Mouse (Mus musculus) stomach, postnatal 0 days (tissue): Measurements from ENCODE around the gene Bbs2. TPM values are rescaled to one million over a fixed set of nuclear protein-coding genes. Genes with fewer than 3 reads are reported as not detected.

Experiments
- ATAC-seq: fragments of 200-750 bp; cut with Nextera tagmentation; 2 replicates; pipeline ENCODE4 v1.8.0; 2017; ENCODE audit not compliant: low FRiP score, low TSS enrichment
- DNase-seq: peaks from one replicate; pipeline ENCODE4 v3.0.0-alpha.2; 2016; ENCODE audit warnings: low spot score
- H3K27ac ChIP-seq: fragments of 300-500 bp; sonication (generic); replicated peaks from 2 replicates; pipeline ENCODE4 v1.5.1; 2014; ENCODE audit warnings: mild to moderate bottlenecking, control low read depth
- H3K27me3 ChIP-seq: fragments of 300-500 bp; sonication (generic); 2 replicates; pipeline ENCODE4 v1.6.1; 2014; ENCODE audit warnings: low read length; ENCODE audit not compliant: control insufficient read depth, insufficient read depth
- H3K36me3 ChIP-seq: fragments of 300-500 bp; sonication (generic); 2 replicates; pipeline ENCODE4 v1.6.1; 2014; ENCODE audit warnings: low read length, mixed read lengths; ENCODE audit not compliant: control insufficient read depth, insufficient read depth
- H3K4me1 ChIP-seq: fragments of 300-500 bp; sonication (generic); replicated peaks from 2 replicates; pipeline ENCODE4 v1.6.1; 2014; ENCODE audit warnings: antibody characterized with exemption; ENCODE audit not compliant: control insufficient read depth, insufficient read depth
- H3K4me2 ChIP-seq: fragments of 300-500 bp; sonication (generic); replicated peaks from 2 replicates; pipeline ENCODE4 v1.6.1; 2014; ENCODE audit warnings: low read depth, mild to moderate bottlenecking, control low read depth, moderate library complexity
- H3K4me3 ChIP-seq: fragments of 300-500 bp; sonication (generic); 2 replicates; pipeline ENCODE4 v1.5.1; 2014; ENCODE audit warnings: low read depth, low read length, control low read depth
- H3K9ac ChIP-seq: fragments of 300-500 bp; sonication (generic); 2 replicates; pipeline ENCODE4 v1.6.1; 2014; ENCODE audit warnings: mild to moderate bottlenecking, low read length, control low read depth, mixed read lengths
- H3K9me3 ChIP-seq: fragments of 300-500 bp; sonication (generic); 2 replicates; pipeline ENCODE4 v1.6.1; 2016; ENCODE audit warnings: low read length; ENCODE audit not compliant: control insufficient read depth
- CTCF ChIP-seq: IDR thresholded peaks from 2 replicates; pipeline ENCODE4 v1.5.1; 2016; ENCODE audit warnings: antibody characterized with exemption, low read depth, mild to moderate bottlenecking, moderate library complexity
- EP300 ChIP-seq: optimal IDR thresholded peaks from 2 replicates; pipeline ENCODE3; 2016; ENCODE audit warnings: antibody characterized with exemption
- WGBS: fragments of 180-500 bp; shearing (Covaris S2); extraction: QIAGEN DNeasy Blood & Tissue Kit; methylation state at CpG from one replicate; pipeline ENCODE4 v1.1.7; 2014; 5-methylcytosine and 5-hydroxymethylcytosine counted together
- polyA plus RNA-seq: library from polyadenylated mRNA; unstranded; fragments of >200 nt; fragmentation: Nextera tagmentation; extraction: Ambion mirVana; gene quantifications from 2 replicates; pipeline ENCODE4 v1.2.1, GENCODE M21; 2015

The Bbs2 gene
- polyA plus RNA-seq, 1 experiment from 2014 or later = 5.9 TPM

DNA sequence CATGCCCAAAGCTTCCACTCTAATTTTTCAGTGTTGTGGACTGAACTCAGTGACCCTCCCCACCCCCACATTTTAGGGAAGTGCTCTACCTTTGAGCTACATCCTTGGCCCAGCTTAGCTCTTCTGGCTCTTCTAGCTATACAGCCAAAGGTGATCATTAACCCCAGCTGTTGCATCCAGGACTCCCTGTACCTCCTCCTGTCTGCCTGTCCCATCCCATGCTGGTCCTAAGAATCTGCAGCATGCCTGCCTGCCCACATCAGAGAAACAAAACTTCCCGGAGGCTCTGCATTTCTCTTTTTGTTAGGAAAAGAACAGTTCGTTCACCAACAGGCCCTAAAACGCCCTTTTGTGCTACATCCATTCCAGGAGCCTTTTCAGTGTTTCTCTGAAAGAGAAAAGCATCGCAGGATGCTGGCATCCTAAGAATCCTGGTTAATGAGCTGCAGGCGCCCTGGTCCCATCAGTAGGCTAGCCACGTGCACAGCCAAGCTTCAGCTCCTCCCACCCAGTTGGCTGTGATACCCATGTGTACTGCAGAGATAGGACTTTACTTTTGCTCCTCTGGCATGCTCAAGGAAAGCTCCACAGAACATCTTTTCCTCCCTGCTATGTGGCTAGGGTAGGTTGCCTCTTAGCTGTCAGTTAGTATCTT, 20.2 kb upstream of the Bbs2 start:
- TF ChIP-seq CTCF (no peak), EP300 (no peak)

DNA sequence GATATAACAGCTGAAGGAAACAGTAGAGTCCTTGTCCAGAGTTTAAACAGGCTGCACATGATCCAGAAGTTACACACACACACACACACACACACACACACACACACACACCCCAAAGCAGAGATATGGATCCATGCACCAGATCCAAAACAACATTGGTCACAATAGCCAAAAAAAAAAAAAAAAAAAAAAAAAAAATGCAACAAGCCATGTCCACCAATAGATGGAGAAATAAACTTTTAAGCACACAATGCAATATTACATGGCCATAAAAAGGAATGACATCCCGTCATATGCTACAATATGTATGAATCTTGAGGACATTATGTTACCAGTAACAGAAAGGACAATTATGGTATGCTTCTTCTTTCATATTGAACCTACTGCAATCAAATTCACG, 15.2 kb upstream of the Bbs2 start:
- Histone ChIP-seq H3K27ac (no peak overlapping the region), H3K4me3 (no peak overlapping the region), H3K9ac (no peak overlapping the region), H3K4me1 (no peaks in the 10 kb centered on the region), H3K36me3 (no peaks in the 10 kb centered on the region), H3K9me3 (no peaks in the 10 kb centered on the region), H3K27me3 (no peaks in the 10 kb centered on the region), H3K4me2 (no peak overlapping the region)
- 80% methylated on average over 2 of the region's 2 CpGs for WGBS
- DNase-seq (no peak), ATAC-seq (no peak)
- TF ChIP-seq EP300 = no peak
- TF ChIP-seq CTCF = no peak

More for the DNA sequence above, 20.2 kb upstream of the Bbs2 start:
- ATAC-seq (no peak), DNase-seq (no peak)
- no peaks in the 10 kb centered on the region for H3K36me3 ChIP-seq
- H3K4me3 ChIP-seq = no peak overlapping the region
- H3K27me3 ChIP-seq = no peaks in the 10 kb centered on the region
- H3K9ac ChIP-seq = no peak overlapping the region
- no peaks in the 10 kb centered on the region for H3K4me1 ChIP-seq
- no peaks in the 10 kb centered on the region for H3K9me3 ChIP-seq
- no peak overlapping the region for H3K4me2 ChIP-seq
- H3K27ac ChIP-seq = no peak overlapping the region
- 21% methylated on average over 6 of the region's 6 CpGs for WGBS

DNA sequence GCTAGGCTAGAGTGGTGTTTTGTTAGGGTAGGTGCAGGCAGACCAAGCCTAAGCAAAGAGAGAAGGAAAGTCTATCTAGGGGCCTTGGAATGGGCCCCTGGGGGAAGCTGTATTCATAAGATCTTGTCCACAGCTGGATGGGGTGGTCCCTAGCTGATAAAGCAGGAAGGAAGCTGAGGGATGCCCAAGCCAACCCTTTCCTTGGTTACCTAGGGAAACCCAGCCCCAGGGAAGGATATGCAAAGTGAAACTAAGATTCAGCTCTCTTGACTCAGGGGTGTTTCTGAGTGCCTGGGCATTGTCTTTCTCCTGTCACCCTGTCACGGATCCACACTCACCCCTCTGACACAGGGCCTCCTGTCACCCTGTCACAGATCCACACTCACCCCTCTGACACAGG, 14.7 kb upstream of the Bbs2 start:
- Histone ChIP-seq H3K9me3 (no peaks in the 10 kb centered on the region), H3K9ac (no peak overlapping the region), H3K4me2 (no peak overlapping the region), H3K4me1 (no peaks in the 10 kb centered on the region), H3K36me3 (no peaks in the 10 kb centered on the region), H3K27ac (no peak overlapping the region), H3K4me3 (no peak overlapping the region), H3K27me3 (no peaks in the 10 kb centered on the region)
- DNase-seq (no peak), ATAC-seq (no peak)
- no peak for TF ChIP-seq CTCF
- no peak for TF ChIP-seq EP300
- 29% methylated on average over 1 of the region's 1 CpGs for WGBS

DNA sequence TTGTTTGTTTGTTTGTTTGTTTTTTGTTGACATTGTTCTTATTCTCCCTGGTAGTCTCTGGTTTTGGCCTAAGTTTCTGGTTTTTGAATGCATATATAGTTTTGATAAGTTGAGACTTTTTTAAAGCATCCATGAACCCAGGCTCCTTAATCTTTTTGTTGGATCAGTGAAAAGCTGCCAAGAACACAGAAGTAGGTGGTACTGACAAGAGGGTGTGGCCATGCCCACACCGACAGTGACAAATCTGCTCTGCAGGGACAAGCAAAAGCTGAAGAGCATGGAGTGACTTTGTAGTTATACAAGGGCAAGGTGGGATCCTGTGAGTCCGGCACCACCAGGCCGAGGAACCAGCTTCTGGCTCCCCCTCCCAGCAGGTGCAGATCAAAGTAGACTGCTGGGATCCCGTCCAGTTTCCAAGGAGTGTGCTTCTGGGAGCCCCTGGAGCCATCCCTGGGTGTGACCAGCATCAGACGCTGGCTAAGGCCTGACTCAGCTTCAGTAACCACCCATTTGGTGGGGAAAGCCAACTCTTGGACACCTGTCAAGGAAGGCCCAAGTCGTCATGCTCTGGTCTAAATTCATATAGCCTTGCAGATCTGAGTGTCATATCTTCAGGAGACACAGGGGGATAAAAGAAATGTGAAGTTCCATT, 11.9 kb upstream of the Bbs2 start:
- TF ChIP-seq CTCF = no peak
- no peak for TF ChIP-seq EP300
- DNase-seq = peak; percentile 20
- no peak for ATAC-seq
- 42% methylated on average over 6 of the region's 6 CpGs for WGBS
- no peak overlapping the region for H3K4me3 ChIP-seq
- no peaks in the 10 kb centered on the region for H3K27me3 ChIP-seq
- no peak overlapping the region for H3K9ac ChIP-seq
- no peaks in the 10 kb centered on the region for H3K4me1 ChIP-seq
- no peaks in the 10 kb centered on the region for H3K36me3 ChIP-seq
- no peak overlapping the region for H3K4me2 ChIP-seq
- H3K27ac ChIP-seq = no peak overlapping the region
- no peaks in the 10 kb centered on the region for H3K9me3 ChIP-seq

DNA sequence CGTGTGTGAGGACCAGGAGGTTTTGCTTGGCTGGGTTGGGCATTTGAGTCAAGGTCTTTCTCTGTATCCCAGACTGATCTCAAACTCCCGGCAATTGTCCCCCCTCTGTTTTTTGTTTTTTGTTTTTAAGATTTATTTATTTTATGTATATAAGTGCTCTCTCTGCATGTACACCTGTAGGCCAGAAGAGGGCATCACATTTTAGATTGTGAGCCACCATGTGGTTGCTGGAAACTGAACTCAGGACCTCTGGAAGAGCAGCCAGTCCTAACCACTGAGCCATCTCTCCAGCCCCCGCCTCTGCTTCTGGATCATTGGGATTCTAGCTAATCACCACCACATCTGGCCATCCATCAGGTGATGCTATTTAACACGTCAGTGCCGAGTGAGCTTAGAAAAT, 11.1 kb upstream of the Bbs2 start:
- Histone ChIP-seq H3K4me2 (no peak overlapping the region), H3K27ac (no peak overlapping the region), H3K4me1 (no peaks in the 10 kb centered on the region), H3K27me3 (no peaks in the 10 kb centered on the region), H3K9ac (no peak overlapping the region), H3K4me3 (no peak overlapping the region), H3K36me3 (no peaks in the 10 kb centered on the region), H3K9me3 (no peaks in the 10 kb centered on the region)
- 63% methylated on average over 5 of the region's 5 CpGs for WGBS
- no peak for ATAC-seq
- no peak for TF ChIP-seq EP300
- peak; percentile 29 for TF ChIP-seq CTCF
- no peak for DNase-seq

DNA sequence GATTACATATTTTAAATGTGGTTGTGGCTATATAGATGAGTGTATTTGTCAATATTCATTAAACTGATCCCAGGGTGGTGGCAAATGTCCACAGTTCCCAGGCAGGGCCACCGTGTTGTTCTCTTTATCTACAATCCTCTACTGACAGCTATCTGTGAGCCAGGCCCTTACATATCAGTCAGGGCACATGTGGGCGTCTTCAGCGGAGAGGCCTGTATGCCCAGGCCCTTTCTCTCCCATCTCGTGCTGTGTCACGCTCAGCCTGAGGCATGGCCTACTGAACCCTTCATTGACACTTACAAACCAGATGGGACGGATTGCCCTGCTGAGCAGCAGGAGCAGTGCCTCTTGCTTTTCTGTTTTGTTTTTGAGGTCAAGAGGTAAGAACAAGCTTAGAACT, 10.7 kb upstream of the Bbs2 start:
- no peak for TF ChIP-seq CTCF
- no peak for TF ChIP-seq EP300
- Histone ChIP-seq H3K27me3 (no peaks in the 10 kb centered on the region), H3K9ac (no peak overlapping the region), H3K27ac (no peak overlapping the region), H3K9me3 (no peaks in the 10 kb centered on the region), H3K36me3 (no peaks in the 10 kb centered on the region), H3K4me3 (no peak overlapping the region), H3K4me1 (no peaks in the 10 kb centered on the region), H3K4me2 (no peak overlapping the region)
- DNase-seq (no peak), ATAC-seq (no peak)
- 75% methylated on average over 6 of the region's 6 CpGs for WGBS
